Mouse (Mus musculus) brain, embryonic 14.5 days (tissue): ENCODE data around the gene Prkca.

Experiments used
- CTCF ChIP-seq: fragments of 200-500 bp; IDR thresholded peaks from 2 replicates; pipeline ENCODE4 v1.5.1; 2012; ENCODE audit warnings: inconsistent platforms, mild to moderate bottlenecking, moderate library complexity, borderline replicate concordance; ENCODE audit not compliant: insufficient read depth, insufficient read length; ENCODE audit errors: extremely low read depth
- POLR2A ChIP-seq: fragments of 200-500 bp; IDR thresholded peaks from 2 replicates; pipeline ENCODE4 v1.6.1; 2012; ENCODE audit warnings: mild to moderate bottlenecking, inconsistent platforms, borderline replicate concordance; ENCODE audit not compliant: poor library complexity, insufficient read depth, insufficient read length, severe bottlenecking; ENCODE audit errors: extremely low read depth

DNA sequence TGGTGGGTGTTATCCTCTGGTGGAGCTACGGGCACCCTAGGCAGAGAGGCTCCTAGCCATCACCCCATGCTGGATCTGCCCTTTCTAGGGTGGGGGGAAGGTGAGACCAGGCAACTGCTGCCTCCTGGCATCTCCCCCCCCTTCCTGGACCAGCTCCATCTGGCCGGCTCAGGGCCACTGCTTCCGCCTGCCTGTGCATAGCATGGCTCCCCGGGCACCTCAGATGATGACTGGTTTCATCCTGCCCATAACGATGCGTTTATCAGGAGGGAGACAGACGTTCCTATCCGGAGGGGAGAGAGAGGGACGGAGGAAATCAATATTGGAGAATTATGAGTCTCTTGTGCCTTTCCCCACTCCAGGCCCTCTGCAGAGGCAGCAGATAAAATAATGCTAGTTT lies 438.4 kb downstream of the Prkca start:
- TF ChIP-seq CTCF (no peak), POLR2A (no peak)
